Mouse (Mus musculus) intestine, embryonic 16.5 days (tissue): ENCODE measurements around the gene Tlr9. TPM values are rescaled to one million over a fixed set of nuclear protein-coding genes. Genes with fewer than 3 reads are reported as not detected.

ENCODE experiments used
- ATAC-seq: fragments of 200-750 bp; cut with Nextera tagmentation; 2 replicates; pipeline ENCODE4 v1.8.0; 2017; ENCODE audit warnings: moderate TSS enrichment, moderate library complexity
- H3K27ac ChIP-seq: fragments of 300-500 bp; sonication (generic); 2 replicates; pipeline ENCODE4 v1.5.1; 2014; ENCODE audit warnings: mild to moderate bottlenecking, low read length
- H3K27me3 ChIP-seq: fragments of 300-500 bp; sonication (generic); replicated peaks from 2 replicates; pipeline ENCODE4 v1.6.1; 2014; ENCODE audit warnings: low read length, control low read depth, mixed read lengths; ENCODE audit not compliant: control insufficient read depth, insufficient read depth
- H3K36me3 ChIP-seq: fragments of 300-500 bp; sonication (generic); 2 replicates; pipeline ENCODE4 v1.6.1; 2014; ENCODE audit warnings: low read length, control low read depth; ENCODE audit not compliant: control insufficient read depth, insufficient read depth
- H3K4me1 ChIP-seq: fragments of 300-500 bp; sonication (generic); 2 replicates; pipeline ENCODE4 v1.6.1; 2014; ENCODE audit warnings: low read length, control low read depth, mixed read lengths; ENCODE audit not compliant: control insufficient read depth, insufficient read depth
- H3K4me2 ChIP-seq: fragments of 300-500 bp; sonication (generic); 2 replicates; pipeline ENCODE4 v1.6.1; 2014; ENCODE audit warnings: low read depth, low read length, control low read depth
- H3K4me3 ChIP-seq: fragments of 300-500 bp; sonication (generic); 2 replicates; pipeline ENCODE4 v1.5.1; 2014; ENCODE audit warnings: mild to moderate bottlenecking, low read length
- H3K9ac ChIP-seq: fragments of 300-500 bp; sonication (generic); 2 replicates; pipeline ENCODE4 v1.6.1; 2014; ENCODE audit warnings: low read depth, low read length
- H3K9me3 ChIP-seq: fragments of 300-500 bp; sonication (generic); 2 replicates; pipeline ENCODE4 v1.6.1; 2016; ENCODE audit warnings: low read length, control low read depth; ENCODE audit not compliant: control insufficient read depth
- whole genome bisulfite sequencing: fragments of 180-500 bp; shearing (Covaris S2); extraction: QIAGEN DNeasy Blood & Tissue Kit; methylation state at CpG from one replicate; pipeline ENCODE4 v1.1.7; 2014; 5-methylcytosine and 5-hydroxymethylcytosine counted together
- polyA plus RNA-seq: library from polyadenylated mRNA; unstranded; fragments of >200 nt; fragmentation: Nextera tagmentation; extraction: Ambion mirVana; gene quantifications from 2 replicates; pipeline ENCODE4 v1.2.1, GENCODE M21; 2015

Gene Tlr9
- polyA plus RNA-seq, 1 experiment from 2014 or later, result 0.04 TPM

GRCm38 (mm10) chr9:106258412-106258811, 36.0 kb downstream of the Tlr9 start:
- Histone ChIP-seq H3K36me3 (no peaks in the 10 kb centered on the region), H3K9ac (no peak overlapping the region), H3K9me3 (no peaks in the 10 kb centered on the region), H3K4me2 (no peak overlapping the region), H3K4me3 (no peak overlapping the region), H3K27me3 (no peaks in the 10 kb centered on the region), H3K27ac (no peak overlapping the region), H3K4me1 (no peaks in the 10 kb centered on the region)
- WGBS, result 85% methylated on average over 4 of the region's 4 CpGs
- ATAC-seq, result no peak

- Histone ChIP-seq H3K9ac (no peak overlapping the region), H3K4me2 (no peak overlapping the region), H3K9me3 (no peaks in the 10 kb centered on the region), H3K36me3 (no peaks in the 10 kb centered on the region), H3K27me3 (no peaks in the 10 kb centered on the region), H3K4me1 (no peaks in the 10 kb centered on the region), H3K27ac (no peak overlapping the region), H3K4me3 (no peak overlapping the region)
- 61% methylated on average over 5 of the region's 5 CpGs for WGBS
- no peak for ATAC-seq
These were observed 36.6 kb downstream of the Tlr9 start for GRCm38 (mm10) chr9:106258990-106259389.

GRCm38 (mm10) chr9:106261058-106261457, 38.7 kb downstream of the Tlr9 start:
- no peaks in the 10 kb centered on the region for H3K9me3 ChIP-seq
- H3K27me3 ChIP-seq, result no peaks in the 10 kb centered on the region

DNA sequence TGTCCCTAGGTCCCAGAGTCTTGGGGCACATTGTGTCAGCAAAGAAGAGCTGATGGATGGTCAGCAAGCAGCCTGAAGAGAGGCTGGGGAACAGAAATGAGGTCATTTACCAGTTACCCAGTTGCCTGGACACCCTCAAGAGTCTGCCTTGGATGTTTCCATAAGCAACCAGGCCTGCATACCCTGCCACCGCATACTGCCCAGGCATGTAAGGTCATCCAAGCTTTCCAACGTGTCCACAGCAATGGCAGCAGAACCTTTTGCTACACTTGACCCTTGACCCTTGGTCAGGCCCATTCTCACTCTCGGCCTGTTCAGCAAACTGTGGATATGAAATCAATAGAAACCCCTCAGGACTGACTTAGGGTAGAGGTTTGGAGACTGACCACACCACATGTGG, 39.1 kb downstream of the Tlr9 start:
- H3K36me3 ChIP-seq, result no peaks in the 10 kb centered on the region
- ATAC-seq, result no peak
- H3K9ac ChIP-seq, result no peak overlapping the region
- H3K4me1 ChIP-seq, result no peaks in the 10 kb centered on the region
- no peaks in the 10 kb centered on the region for H3K9me3 ChIP-seq
- no peak overlapping the region for H3K27ac ChIP-seq
- 72% methylated on average over 3 of the region's 3 CpGs for WGBS
- no peaks in the 10 kb centered on the region for H3K27me3 ChIP-seq
- no peak overlapping the region for H3K4me2 ChIP-seq
- no peak overlapping the region for H3K4me3 ChIP-seq

More at GRCm38 (mm10) chr9:106261058-106261457, 38.7 kb downstream of the Tlr9 start:
- no peaks in the 10 kb centered on the region for H3K36me3 ChIP-seq
- no peak overlapping the region for H3K4me3 ChIP-seq
- H3K4me1 ChIP-seq, result no peaks in the 10 kb centered on the region
- H3K9ac ChIP-seq, result no peak overlapping the region
- WGBS, result 77% methylated on average over 6 of the region's 6 CpGs
- no peak overlapping the region for H3K27ac ChIP-seq
- H3K4me2 ChIP-seq, result no peak overlapping the region
- ATAC-seq, result no peak

- Histone ChIP-seq H3K9me3 (no peaks in the 10 kb centered on the region), H3K4me2 (no peak overlapping the region), H3K27ac (no peak overlapping the region), H3K4me3 (no peak overlapping the region), H3K27me3 (no peaks in the 10 kb centered on the region), H3K36me3 (no peaks in the 10 kb centered on the region), H3K4me1 (no peaks in the 10 kb centered on the region), H3K9ac (no peak overlapping the region)
- no peak for ATAC-seq
- 76% methylated on average over 3 of the region's 3 CpGs for WGBS
These were observed 39.7 kb downstream of the Tlr9 start for GRCm38 (mm10) chr9:106262075-106262474.

DNA sequence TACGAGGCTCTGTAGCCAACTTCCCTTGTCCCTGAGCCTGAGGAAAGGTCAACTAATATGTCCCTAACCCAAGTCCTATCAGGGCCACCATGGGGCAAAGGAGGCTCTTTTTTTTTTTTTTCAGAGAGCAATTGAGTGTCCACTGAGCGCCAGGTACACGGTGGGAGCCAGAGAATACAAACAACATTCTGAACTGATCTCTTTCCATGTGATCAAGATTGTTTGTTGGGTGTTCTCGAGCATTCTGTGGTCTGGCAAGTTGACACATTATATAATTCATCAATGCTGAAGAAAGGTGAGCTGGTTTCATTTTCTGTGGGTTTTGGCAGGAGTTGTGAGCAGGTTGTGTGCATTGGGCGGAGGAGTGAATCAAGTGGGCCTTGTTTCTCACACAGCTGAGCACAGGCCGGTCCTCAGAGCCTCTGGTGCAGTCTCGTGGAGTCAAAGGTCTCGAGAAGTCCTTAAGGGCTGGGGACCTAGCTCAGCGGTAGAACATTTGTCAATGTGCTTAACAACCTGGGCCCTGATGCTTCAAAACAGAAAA, 41.1 kb downstream of the Tlr9 start:
- Histone ChIP-seq H3K36me3 (no peaks in the 10 kb centered on the region), H3K4me2 (no peak overlapping the region), H3K4me1 (peaks cover under 1% of the 10 kb centered on the region), H3K4me3 (no peak overlapping the region), H3K9me3 (no peaks in the 10 kb centered on the region), H3K27ac (no peak overlapping the region), H3K9ac (no peak overlapping the region), H3K27me3 (no peaks in the 10 kb centered on the region)
- no peak for ATAC-seq
- WGBS, result 78% methylated on average over 9 of the region's 9 CpGs

- Histone ChIP-seq H3K27ac (no peak overlapping the region), H3K4me1 (peaks cover 17% of the 10 kb centered on the region), H3K4me2 (no peak overlapping the region), H3K36me3 (no peaks in the 10 kb centered on the region), H3K27me3 (no peaks in the 10 kb centered on the region), H3K9me3 (no peaks in the 10 kb centered on the region), H3K9ac (no peak overlapping the region), H3K4me3 (no peak overlapping the region)
- ATAC-seq, result no peak
- WGBS, result 71% methylated on average over 12 of the region's 12 CpGs
These were observed 43.1 kb downstream of the Tlr9 start for GRCm38 (mm10) chr9:106265358-106266075.

GRCm38 (mm10) chr9:106266936-106267657, 44.7 kb downstream of the Tlr9 start:
- H3K9ac ChIP-seq, result no peak overlapping the region
- no peak overlapping the region for H3K27ac ChIP-seq
- H3K4me3 ChIP-seq, result no peak overlapping the region

DNA sequence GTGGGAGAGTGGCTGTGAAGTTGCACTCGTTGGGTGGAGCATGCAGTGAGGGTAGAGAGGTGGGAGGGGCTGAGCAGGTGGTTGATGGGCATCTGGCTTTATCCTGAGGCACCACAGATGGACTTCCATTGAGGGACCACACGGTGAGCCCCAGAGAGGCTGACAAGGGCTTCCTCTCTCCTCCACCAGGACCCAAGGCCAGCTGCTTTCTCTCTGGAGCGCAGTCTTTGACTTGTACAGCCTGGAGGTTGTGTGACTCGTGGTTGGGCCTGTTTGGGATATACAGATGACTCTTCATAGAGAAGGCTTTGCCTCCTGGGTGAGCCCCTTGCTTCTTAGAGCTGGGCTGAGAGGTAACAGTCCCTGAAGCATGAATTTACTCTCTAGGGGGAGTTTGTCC, 46.0 kb downstream of the Tlr9 start:
- Histone ChIP-seq H3K9ac (no peak overlapping the region), H3K27ac (0 out of 2 replicates have a peak overlapping the region, but pooled peaks have one; percentile 8)
- 38% methylated on average over 4 of the region's 4 CpGs for WGBS

More at GRCm38 (mm10) chr9:106266936-106267657, 44.7 kb downstream of the Tlr9 start:
- Histone ChIP-seq H3K36me3 (no peaks in the 10 kb centered on the region), H3K4me1 (peaks cover 17% of the 10 kb centered on the region), H3K9me3 (no peaks in the 10 kb centered on the region), H3K27me3 (no peaks in the 10 kb centered on the region), H3K4me2 (no peak overlapping the region)
- no peak for ATAC-seq
- 61% methylated on average over 2 of the region's 2 CpGs for WGBS

More for the DNA sequence above, 46.0 kb downstream of the Tlr9 start:
- Histone ChIP-seq H3K9me3 (no peaks in the 10 kb centered on the region), H3K36me3 (no peaks in the 10 kb centered on the region), H3K4me2 (no peak overlapping the region), H3K27me3 (no peaks in the 10 kb centered on the region), H3K4me1 (peaks cover 17% of the 10 kb centered on the region), H3K4me3 (no peak overlapping the region)
- no peak for ATAC-seq
